Mouse (Mus musculus) embryo, embryonic 11.5 days (tissue): ENCODE measurements at regions not wholly inside any gene's neighbourhood (a gene's known extent, or its start where the extent isn't known, plus 50 kb on each side); places are given as distances from the start of the nearest gene placed in this dataset.

Experiments
- DNase-seq: peaks from one replicate; pipeline ENCODE4 v3.0.0-alpha.2; 2012; ENCODE audit warnings: low read depth, low spot score

DNA sequence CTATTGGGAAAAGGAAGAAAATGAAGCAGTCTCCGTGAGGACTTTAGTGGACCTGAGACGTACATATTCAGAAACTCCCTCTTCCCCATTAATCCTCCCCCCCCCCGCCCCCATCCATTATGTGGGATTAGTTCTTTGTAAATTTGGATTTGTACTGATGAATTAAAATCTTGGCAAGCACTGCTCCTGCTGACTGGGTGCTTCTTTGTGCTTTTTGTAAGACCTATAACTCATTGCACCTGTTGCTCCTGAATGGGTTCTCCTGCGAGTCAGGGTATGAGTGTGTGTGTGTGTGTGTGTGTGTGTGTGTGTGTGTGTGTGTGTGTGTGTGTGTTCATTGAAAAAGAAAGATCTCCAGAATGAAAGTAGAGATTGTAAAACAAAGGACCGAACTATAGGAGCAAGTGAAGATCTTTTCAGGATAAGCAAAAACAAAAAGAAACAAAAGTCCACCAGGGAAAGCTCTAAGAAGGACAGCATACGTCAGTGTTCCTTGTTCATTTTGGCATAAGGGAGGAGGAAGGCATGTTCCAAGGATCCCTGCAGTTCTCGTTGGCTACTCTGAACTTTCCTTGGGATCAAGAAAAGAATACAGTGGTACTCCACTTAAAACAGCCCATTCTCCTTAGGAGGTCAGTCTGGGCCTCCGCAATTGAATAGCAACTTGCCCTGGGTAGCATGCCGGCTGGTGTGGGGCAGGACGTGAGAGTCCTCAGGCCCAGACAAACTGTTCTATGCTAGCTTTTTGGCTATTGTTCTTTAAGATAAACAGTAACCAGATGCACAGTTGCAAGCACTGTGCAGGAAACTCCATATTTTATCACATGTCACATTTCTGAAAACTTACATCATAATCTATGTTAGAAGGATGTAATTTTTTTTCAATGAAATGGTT lies 131.9 kb upstream of the Zfp462 start:
- no peak for DNase-seq

DNA sequence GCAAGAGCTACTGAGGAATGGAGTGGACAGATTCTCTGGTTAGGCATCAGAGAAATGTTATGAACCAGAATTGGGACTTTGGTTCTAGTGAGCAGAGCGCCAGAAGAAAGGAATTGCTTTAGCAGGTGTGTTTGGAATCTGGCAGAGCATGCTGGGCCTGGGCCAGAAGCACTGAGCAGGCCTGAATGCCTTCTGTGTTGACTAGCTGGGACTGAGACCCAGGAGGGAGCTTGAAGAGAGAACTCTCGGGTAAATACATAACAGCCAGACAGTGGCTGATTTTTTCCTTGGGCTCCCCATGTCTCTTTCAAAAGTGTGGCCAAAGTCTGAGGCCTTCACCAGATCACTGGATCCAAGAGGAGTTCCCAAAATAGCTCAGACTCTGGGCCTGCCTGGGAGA lies 107.5 kb upstream of the Zfp462 start:
- no peak for DNase-seq

DNA sequence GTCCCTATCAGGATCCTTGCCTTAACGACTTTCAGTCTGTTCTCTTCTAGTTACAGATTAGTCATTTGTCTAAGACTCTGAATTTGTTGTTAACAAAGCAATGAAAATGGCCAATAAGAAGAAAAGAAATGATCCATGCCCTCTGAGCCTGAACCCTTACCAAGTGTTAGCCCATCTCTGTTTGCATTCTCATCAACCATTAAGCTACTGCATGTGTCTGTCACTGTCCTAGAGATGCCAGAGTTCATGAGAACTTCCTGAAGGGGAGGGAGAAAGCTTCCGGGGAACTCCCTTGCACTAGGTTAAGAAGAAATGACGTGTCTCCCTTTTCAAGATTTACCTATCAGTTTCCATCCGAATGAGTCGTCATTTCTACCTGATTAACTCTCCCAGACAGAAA lies 106.7 kb upstream of the Zfp462 start:
- no peak for DNase-seq

DNA sequence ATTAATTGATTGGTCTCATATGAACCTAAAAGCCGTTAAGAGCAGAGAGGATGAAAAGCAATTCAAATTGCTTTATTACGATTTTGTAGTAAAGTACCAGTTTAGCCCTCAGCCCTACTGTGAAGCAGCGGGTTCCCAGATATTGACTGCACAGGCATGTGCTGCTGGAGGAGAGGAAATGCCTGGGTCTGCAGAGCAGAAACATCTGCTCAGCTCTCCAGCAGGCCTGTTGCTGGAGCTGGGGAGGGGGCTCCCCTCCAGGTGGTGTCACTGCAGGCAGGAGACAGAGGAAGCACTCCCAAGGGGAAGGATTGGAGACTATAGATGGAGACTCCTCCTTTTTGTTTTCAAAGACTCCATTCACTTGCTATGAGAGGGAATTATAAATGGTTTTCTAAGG lies 106.1 kb upstream of the Zfp462 start:
- no peak for DNase-seq

DNA sequence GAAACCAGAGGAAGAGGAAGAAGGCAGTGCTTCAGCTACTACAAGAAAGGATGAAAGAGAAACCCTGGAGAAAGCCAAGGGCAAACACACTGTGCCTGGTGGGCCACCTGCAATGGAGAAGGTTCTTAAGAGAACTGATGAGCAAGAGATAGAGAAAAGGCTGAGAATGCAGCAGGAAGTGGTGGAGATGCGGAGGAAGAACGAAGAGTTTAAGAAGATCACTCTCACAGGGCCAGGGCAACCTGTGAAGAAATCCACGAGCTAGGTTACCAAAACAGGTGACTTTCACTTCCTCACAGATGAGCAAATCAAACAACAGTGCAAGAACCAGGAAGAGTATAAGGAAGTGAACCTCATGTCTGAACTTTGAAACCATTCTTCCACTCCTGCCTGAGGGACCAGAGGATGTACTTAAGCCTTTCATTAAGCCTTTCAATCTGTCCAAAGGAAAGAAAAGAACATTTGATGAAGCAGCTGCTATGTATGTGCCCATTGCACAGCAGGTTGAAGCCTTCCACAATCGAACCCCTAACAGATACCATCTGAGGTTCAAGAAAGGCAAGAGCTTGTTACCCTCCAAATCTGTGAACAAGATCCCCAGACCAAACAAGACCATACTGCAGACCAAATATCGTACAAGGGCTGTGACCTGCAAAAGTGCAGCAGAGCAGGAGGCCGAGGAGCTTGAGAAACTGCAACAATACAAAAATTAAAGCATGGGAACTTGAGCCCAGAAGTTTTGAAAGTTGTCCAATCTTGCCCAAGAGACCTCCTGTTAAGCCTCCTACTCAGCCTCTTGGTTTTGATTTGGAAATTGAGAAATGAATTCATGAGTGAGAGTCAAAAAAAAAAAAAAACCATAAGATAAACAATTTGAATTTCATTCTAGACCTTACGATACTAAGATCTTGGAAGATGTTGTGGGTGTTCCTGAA lies 91.6 kb upstream of the Zfp462 start:
- no peak for DNase-seq

DNA sequence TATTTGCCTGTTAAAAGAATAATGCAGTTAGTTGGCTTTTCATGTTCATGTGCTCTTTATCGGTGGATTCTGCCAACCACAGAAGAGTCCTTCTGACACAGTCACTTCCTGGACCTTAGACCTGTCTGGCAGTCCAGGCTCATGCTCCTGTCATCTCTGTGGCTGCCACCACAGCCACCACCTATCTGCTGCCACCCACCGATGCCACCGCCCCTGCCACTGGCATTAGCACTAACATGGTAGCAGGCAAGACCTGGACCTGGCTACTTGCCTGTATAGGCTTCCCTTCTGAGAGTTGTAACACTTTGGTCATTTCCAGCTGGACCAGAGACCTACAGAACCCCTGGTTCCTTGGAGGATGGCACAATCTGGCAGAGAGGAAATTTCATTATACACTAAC lies 86.2 kb upstream of the Zfp462 start:
- DNase-seq: no peak

DNA sequence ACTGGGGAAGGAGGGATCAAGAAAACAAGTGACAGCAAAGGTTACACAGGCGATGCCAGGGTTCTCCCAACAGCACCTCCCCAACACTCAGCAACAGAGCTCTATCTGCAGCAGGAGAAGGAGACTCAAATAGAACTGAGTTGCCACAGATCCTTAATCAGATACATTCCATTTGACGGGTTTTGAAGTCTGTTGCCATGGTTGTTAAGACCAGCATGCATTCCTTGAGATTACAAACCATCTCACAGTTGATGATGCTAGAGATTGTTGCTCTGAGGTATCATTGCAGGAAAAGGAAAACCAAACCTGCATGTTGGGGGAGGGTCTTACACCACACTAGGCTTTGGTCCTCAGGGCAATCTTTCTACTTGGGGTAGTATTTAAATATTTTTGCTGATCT lies 78.8 kb upstream of the Zfp462 start:
- no peak for DNase-seq

DNA sequence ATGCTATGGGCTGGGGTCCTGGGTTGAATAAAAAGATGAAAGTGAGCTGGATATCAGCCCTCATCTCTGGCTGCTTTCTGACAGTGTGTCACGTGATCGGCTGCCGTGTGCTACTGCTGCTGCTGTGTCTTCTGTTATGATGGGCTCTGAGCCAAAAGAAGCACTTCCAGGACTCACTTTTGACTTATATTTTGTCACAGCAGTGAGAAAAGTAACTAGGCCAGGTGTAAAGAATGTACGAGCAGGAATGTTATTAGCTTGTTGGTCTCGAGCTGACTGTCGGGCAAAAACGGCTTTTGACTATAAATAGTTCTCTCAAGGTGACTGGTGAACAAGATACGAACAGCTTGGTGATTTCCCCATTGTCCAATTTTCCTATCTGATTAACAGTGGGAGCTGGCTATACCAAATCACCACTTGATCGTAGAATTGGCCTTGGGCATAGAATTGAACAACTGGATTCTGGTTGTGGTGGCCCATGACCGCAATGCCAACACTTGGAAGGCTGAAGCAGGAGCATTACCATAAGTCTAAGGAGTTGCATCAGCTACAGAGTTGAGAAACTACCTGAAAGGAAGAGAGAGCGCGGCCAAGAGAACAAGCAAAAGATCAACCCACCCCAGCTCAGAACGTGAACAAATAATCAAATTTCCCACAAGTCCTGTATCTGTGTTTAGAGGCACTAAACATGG lies 70.6 kb upstream of the Zfp462 start:
- DNase-seq: no peak

DNA sequence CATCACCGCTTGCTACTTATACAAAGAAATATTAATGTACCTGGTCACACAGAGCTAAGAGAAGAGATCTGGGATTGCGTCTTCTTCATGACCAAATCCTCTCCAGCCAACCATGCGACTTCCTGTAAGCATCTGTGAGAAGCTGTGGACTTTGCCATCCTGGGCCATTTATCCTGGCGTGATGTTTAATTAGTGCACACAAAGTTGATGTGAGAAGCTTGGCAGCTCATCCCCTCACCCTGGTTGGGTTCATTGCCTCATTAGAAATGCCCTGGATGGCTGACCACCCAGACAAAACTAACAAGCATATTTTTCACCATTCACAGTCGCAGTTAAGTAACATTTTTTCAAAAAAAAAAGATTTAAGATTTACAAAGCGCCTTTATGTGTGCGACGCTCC lies 69.3 kb upstream of the Zfp462 start:
- no peak for DNase-seq

DNA sequence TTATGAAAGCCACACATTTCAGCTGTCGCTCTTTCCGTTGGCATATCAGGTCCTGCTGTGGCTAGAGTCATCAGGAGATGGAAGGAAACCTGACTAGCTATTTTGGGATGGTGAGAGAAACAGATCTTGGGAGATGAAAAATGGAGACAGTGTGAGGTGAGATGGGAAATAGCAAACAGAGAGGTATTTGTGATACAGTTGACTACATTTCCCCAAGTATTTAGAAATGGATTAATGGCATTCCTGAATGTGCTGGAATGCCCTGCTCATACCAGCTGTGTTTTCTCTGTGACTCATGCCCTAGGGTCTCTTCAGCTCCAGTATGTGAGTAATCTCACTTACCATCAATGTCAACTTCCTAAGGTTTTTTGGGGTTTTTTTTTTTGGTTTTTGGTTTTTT lies 67.5 kb upstream of the Zfp462 start:
- DNase-seq: no peak

DNA sequence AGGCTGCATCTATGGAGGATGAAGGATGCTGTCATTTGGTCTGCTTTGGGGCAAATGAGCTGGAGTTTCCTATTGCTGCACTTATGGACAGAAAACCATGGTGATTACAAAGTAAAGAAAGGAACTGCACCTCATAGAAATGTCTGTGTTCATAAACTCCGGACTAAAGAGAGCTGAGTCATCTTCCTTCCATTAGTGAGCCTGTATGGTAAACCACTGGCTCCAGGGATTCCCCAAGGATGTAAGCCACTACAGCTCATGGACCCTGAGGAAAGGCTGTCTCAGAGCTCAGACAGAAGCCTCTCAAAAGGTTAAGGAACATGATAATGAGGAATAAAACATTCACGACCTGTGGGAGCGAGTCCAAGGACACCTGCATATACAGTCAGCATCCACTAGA lies 66.3 kb upstream of the Zfp462 start:
- DNase-seq: no peak

DNA sequence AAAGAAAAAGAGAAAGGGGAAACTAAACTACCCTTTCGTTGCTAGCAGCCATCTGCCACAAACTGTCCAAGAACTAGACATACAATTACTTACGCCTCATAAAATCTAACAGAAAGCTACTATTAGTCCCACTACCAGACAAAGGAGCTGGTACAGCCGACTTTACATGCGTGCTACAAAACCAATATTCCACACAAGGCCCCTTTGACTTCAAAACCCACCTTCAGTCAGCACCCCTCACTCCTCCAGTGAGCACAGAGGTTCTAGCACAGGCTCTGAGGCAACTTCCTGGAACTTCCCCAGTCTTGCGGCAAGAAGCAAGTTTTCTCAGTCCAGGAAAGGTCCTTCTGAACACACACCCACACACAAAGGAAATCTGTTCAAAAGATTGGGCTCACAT lies 51.6 kb upstream of the Zfp462 start:
- no peak for DNase-seq
